Mouse (Mus musculus): ENCODE data around the gene Serpina3a. TPM values are rescaled to one million over a fixed set of nuclear protein-coding genes. Genes with fewer than 3 reads are reported as not detected.
A peak's percentile ranks its signal among the peaks of the same experiment; 100 is the strongest.
"Not testable (repeated sequence)": the region's sequence is repeated elsewhere in the genome, so short reads cannot be mapped to it uniquely, and the experiment has no call there.

Serpina3a gene
- total RNA-seq (2021) = not detected
- long read RNA-seq, experiment 1 = 0 reads
- long read RNA-seq, experiment 2 = 0 reads

DNA sequence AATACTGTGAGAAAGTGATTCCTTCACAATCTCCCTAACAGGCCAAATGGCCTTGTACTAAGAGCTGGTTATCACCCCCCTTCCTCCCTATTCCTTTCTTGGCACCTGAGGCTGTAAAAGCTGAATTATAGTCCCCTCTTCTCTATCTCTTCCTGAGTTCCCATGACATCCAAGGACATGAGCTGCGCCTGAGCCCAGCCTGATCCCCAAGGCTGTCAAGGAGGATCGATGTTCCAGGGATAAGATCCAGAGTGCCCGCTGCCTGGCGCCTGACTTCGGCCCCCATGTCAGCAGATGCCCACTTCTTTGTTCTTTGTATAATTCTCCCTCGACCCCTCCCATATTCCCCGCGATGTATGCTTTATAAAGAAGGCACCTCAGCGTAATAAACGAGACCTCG is at the start of gene Serpina3a:
TSS of gene Serpina3a (plus strand) at position 392 of the 400 bp plus-strand sequence.
- DNase-seq (ENCODE audit: low spot score in 2 of 2); intact Hi-C loops (cut with DNase I): not testable (repeated sequence)

DNA sequence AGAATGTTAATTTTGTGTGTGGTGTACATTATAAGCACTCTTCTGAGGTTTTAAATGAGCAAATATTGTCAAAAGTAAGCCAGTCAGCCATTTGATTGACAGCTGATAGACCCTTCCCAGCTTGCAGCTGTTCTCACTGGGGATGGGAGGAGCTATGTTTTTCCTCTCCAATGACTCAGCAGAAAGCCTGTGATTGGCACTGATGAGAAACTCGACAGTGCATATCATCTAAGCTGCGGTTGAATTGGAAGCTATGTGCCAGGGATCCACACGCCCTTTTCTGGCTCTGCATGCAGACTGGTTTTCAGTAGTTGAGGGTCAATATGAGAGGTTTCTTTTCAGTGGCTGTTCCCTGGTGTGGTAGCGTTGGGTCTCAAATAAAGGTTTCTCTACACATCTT is 48.0 kb upstream of the Serpina3a start:
- intact Hi-C loops (cut with DNase I) = no loop called here
- DNase-seq (ENCODE audit: low spot score in 2 of 2) = no peak

DNA sequence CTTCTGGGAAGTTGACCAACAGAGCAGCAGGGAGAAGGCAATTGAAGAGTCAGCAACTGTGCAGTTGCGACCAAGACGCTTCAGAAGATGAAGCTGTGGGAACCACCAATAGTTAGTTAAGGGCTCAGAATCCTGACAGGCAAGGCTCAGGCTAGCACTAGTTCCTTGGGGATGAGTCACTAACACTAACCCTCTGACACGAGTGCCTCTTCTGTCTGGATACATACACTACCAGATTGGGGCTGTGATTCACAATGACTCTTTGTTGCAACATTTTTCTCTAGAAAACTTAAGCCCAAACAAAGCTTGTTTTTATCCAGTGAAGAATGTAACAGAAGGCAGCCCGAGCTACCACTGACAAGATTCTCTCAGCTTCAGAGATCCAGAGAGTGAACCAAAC is 47.5 kb upstream of the Serpina3a start:
- no peak for DNase-seq (ENCODE audit: low spot score in 2 of 2)
- intact Hi-C loops (cut with DNase I) = loop anchor here (5.0 kb wide), 1 partner anchor 352 kb away; no protein-coding TSS in a partner anchor

DNA sequence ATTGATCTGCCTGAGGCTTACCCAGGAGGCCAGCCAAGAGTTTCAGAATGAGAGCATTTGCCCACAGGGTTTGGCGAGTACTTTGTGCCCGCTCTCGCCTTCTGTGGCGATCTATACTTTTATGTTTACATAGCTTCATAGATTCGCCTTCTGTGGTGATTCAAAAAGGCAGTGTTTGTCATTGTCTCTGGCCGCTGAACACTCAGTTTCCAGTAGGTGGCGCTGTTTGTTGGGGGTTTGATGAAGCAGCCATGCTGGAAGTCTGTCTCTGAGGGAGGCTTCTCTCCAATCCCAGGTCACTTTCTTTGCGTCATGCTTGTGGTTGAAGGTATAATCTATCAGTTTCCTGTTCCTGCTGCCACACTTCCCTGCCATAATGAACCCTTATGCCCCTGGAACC is 46.3 kb upstream of the Serpina3a start:
- DNase-seq (ENCODE audit: low spot score in 2 of 2) = peak; percentile 46 to 55
- intact Hi-C loops (cut with DNase I) = loop anchor here (5.0 kb wide), 1 partner anchor 351 kb away; no protein-coding TSS in a partner anchor

DNA sequence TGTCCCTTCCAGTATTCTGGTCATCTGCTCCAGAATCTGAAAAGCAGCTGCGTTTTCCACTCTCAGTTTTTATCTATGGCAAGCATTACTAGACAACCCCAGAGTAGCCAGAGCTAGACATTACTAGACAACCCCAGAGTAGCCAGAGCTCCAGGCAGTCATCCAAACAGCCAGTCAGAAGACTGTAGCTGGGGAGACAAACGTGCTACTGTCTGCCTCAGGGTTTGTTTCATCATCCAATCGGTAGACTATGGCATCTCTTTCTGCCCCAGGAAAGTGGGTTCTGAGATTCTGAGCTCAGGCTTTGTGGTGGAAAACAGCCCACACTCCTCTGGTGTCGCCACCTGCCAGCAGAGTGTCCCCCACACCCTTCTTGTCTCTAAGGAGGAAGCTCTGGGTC is 45.0 kb upstream of the Serpina3a start:
- peak; percentile 62 to 84 for DNase-seq (ENCODE audit: low spot score in 2 of 2)
- intact Hi-C loops (cut with DNase I) = loop anchor here (5.0 kb wide), 1 partner anchor 350 kb away; no protein-coding TSS in a partner anchor

DNA sequence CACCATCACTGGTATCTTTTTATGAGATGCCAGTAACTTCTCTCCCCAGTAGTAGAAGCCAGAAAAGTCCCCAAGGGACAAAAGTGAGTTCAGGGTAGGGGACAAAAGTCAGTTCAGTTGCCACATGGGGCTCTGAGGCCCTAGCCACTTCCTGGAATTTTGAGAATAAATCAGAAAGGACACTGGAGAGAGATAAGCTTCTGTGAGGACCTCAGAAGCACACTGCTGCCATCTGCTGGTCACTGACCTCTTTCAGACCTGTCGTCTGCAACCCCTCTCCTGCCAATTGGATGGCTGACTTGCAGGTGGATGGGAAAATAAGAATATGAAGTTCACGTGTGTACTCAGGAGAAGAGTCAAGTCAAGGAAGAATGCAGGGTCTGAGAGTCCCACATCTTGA is 42.9 kb upstream of the Serpina3a start:
- intact Hi-C loops (cut with DNase I) = loop anchor here (1.0 to 5.0 kb wide), 2 partner anchors 74 to 348 kb away; no protein-coding TSS in a partner anchor
- DNase-seq (ENCODE audit: low spot score in 2 of 2) = peak; percentile 82 to 89

DNA sequence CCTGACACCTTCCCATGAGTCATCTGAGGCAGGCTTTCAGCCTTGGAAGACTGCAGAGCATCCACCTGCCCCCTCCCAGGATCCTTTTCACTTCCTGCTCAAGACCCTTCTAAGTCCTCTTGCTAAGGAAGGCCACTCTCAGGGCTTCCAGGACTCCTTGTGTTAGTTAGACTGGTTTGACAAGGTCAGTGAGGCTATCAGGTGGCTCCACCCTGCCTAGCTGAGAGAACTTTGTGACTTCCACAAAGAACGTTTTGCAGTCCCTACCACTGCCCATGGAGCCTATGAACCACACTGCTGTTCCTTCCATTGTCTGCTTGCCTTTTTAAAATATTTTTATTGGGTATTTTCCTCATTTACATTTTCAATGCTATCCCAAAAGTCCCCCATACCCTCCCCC is 40.8 kb upstream of the Serpina3a start:
- no peak for DNase-seq (ENCODE audit: low spot score in 2 of 2)
- intact Hi-C loops (cut with DNase I) = no loop called here

DNA sequence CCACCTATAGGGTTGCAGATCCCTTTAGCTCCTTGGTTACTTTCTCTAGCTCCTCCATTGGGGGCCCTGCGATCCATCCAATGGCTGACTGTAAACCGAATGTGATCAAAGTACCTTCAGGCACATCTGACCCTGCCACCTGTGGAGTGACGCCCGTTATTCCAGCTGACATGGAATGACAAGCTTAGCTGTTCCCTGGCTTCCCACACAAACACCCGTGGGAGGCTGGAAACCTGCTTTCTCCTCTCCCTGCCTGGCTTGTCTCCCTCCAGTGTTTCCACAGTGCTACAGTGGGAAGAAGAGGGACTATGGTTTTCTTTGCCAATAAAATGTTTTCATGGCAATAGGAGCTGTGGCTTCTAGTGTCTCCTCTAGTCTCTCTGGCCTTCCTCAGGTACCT is 40.2 kb upstream of the Serpina3a start:
- intact Hi-C loops (cut with DNase I) = no loop called here
- DNase-seq (ENCODE audit: low spot score in 2 of 2) = peak; percentile 27 to 48

DNA sequence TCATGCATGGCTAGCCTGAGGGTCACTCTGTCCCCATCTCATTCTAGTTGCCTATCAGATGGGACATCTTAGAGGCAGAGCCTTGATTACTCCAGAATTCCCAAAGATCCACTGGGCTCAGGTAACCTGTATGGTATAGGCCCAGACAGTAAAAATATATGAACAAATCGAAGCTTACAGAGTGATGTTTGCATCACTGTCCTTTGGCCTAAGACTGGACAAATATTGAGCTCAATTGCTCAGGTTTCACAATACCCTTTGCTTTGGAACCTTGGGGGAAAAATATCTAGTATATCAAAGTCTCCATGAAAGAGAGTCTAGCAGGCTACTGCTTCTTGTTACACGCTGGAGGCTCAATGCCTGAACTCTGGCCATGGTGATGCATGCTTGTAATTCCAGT is 22.4 kb upstream of the Serpina3a start:
- intact Hi-C loops (cut with DNase I) = no loop called here
- DNase-seq (ENCODE audit: low spot score in 2 of 2) = no peak

DNA sequence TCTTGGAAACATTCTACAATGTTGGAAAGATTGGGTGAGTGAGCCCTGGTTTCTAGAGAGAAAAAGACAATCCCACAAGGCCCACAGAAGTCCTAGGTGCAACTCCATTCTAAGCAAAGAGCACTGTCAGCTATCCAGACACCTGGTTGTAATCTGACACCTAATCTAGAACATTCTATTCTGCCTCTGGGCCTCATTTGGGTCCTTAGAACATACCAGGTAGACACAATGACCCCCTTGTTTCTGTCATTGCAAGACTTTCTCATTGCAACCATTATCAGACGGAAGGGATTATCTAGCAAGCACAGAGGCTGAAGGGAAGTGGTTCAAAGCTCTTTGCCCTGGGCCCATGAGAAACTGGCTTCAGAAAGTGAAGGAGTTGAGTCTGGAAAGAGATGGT is 21.2 kb upstream of the Serpina3a start:
- intact Hi-C loops (cut with DNase I) = no loop called here
- DNase-seq (ENCODE audit: low spot score in 2 of 2) = no peak

DNA sequence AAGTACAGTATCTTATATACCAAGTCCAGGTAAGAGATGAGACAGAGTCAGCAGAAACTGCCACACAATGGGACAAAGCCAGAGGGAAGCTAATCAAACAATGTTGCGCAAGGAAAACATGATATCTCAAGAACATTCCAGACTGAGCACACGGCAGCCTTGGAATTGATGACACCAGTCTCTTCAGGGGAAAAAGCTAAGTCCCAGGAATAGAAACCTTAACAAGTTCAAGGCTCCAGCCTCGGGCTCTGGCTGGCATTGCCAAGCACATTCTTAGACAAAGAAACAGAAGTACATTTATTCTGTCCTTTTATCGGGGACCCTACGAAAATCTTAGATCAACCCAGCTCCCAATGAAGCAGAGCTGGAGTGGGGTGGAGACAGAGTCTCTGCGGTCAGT is 11.8 kb upstream of the Serpina3a start, which contains the start of gene Serpina5:
TSS of gene Serpina5 (plus strand) at position 346 of the 400 bp plus-strand sequence.
- no peak for DNase-seq (ENCODE audit: low spot score in 2 of 2)
- intact Hi-C loops (cut with DNase I) = no loop called here

DNA sequence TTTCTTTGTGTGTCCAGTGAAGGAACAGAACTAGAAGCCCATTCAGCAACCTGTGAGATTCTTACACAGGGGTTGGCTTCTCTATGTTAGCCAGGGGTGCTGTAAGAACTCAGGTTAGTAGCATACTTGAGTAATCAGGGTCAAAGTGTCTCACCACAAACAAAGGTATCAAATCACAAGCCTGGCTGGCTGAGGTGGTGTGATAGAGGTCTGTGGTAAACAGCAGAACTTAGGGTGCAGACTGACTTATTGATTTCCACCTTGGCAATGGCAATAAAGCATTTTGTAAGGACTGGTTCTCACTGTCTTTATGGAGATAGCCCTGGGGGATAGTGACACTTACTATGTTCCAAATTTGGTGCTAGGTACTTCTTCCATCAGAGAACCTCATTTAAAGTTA is 6.7 kb upstream of the Serpina3a start:
- no peak for DNase-seq (ENCODE audit: low spot score in 2 of 2)
- intact Hi-C loops (cut with DNase I) = no loop called here

DNA sequence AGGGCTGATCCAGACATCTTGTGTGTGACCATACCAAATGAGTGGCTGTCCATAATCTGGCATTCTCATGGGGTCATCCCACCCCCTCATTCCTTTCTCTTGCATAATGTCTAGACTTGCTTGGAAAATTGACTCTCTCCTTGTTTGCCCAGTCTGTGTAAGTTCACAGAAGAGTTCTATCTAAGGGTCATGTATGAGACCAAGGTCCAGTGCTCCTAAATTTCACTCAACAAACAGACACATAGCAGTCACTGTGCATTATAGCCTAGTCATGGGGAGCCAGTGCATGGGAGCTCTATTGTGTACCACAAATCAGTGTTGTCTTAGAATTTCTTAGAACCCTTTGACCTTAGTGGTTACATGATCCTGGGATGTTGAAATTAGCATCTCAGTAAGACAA is 5.6 kb upstream of the Serpina3a start:
- DNase-seq (ENCODE audit: low spot score in 2 of 2) = no peak
- intact Hi-C loops (cut with DNase I) = no loop called here

DNA sequence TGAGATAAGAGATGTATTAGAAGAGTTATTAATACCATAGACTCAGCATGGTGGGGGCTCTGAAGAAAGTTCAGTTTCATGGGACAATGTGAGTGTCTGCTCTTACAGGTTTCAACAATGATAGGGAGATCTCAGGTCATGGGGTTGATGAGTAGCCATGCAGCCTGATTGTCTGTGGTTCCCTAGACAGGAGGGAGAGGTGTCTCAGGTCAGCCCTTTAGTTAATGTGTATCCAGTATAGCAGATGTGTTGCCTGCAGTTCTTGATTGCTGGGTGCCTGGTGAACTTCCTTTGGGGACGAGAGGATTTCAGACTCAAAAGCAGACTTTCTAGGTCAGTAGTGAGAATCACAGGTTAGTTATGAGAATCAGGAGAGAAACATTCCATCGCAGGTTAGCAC is 4.0 kb upstream of the Serpina3a start:
- intact Hi-C loops (cut with DNase I) = no loop called here
- DNase-seq (ENCODE audit: low spot score in 2 of 2) = no peak

DNA sequence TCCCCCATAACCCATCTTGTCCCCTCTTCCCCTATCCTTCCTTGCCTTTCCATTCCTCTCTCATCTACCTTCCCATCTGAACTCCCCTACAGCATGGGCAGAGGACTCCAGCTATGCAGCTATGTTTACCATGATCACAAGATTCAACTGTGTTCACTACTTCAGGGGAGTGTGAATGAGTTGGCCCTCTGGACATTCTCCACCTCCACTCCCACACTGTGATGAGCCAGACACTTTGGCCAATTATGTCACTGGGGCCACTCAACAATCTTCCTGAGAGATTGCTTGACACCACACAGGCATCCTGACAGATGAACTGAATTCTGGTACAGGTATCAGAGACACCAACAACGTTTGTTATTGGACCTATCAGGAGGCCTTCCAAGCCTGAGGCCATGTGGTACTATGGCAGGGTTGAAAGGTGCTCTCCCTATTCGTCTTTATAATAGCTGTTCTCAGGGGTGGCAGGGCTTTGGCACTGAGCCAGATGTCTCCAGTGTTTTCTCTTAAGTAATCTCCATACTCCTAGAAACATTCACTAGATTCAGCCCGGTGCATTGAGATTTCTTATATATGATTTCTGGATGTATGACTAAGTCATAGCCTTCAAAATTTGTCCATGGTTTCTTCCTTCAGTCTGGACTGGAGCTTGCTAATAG is 2.5 kb downstream of the Serpina3a start:
- no peak for DNase-seq (ENCODE audit: low spot score in 2 of 2)
- intact Hi-C loops (cut with DNase I) = no loop called here

DNA sequence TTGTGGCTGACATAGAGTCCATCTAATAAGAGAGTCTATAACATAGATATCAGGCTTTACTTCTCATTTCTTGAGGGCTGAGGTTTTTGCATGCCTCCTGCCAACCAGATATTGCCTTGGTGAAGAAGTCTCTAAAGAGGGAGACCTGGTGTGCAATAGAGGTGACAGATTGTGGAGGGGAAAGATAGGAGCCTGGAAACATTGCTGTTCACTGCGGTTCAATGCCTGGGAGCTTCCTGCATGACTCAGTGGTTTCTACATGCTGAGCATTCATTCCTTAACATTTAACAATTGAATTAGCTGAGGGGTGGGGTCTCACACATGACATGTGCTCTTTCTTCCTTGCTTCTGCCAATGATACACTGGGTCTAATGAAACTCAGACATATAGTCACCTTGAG is 10.6 kb downstream of the Serpina3a start:
- intact Hi-C loops (cut with DNase I) = no loop called here

DNA sequence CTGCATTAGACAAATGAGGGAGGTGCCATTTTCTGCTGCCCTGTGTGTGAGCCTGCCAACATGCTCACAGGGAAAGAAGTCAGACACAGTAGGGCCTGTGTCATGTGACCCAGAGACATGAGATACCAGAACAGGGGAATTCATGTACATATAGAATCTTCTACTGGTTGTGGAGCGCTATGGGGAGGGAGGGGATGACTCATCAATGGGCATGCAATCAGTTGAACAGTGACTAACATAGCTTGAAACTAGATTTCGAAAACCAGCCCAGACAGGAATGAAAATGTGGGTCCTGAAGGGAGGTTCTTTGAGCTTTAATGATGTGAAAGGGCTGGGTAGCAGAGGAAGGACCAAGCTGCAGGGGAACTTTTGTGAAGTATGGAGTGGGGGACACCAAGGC is 11.5 kb downstream of the Serpina3a start:
- DNase-seq (ENCODE audit: low spot score in 2 of 2) = no peak
- intact Hi-C loops (cut with DNase I) = no loop called here

More for the DNA sequence above, 10.6 kb downstream of the Serpina3a start:
- DNase-seq (ENCODE audit: low spot score in 2 of 2) = no peak

DNA sequence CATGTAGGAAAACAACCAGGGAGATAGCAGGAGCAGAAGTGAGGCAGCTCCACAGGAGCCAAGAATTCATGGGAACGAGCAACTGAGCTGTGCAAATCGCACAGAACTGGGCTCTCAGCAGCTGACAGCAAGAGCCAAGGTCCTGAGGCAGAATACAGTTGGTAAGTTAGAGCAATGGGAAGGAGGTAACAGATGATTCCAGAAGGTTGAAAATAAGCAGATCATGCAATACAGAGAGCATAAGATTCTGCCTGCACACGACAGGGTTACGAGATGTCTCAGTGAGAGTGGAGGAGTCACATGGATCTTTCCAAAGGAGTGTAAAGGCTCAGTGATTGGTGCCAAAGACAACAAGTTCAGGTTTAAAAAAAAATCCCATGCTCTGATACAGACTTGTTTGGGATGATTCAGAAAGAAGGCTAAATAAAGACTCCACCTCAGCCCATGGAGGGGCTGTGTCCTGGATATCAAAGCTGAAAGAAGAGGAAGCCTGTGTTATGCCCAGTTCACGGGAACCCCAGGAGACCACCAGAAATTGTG is 12.6 kb downstream of the Serpina3a start:
- DNase-seq (ENCODE audit: low spot score in 2 of 2) = no peak
- intact Hi-C loops (cut with DNase I) = no loop called here

DNA sequence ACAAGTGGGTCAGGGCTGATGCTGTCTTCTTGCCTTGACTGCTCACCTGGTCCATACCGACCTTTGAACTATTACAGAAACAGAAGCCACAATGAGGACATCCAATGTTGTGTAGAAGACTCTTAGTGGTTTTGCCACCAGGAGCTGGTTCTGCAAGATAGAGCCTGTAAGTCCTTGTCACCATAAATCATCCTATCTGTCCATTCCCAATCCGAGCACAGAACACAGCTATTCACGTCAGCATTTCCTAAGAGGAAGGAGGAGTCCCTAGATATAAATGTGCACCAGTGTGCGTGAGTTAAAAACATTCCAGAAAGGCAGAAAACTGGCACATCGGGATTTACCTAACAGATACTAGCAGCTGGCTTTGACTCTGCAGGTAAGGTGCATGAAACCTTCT is 15.2 kb downstream of the Serpina3a start, which contains the start of gene Serpina3b:
TSS of gene Serpina3b (plus strand) at position 301 of the 400 bp plus-strand sequence.
- DNase-seq (ENCODE audit: low spot score in 2 of 2) = no peak
- intact Hi-C loops (cut with DNase I) = no loop called here

DNA sequence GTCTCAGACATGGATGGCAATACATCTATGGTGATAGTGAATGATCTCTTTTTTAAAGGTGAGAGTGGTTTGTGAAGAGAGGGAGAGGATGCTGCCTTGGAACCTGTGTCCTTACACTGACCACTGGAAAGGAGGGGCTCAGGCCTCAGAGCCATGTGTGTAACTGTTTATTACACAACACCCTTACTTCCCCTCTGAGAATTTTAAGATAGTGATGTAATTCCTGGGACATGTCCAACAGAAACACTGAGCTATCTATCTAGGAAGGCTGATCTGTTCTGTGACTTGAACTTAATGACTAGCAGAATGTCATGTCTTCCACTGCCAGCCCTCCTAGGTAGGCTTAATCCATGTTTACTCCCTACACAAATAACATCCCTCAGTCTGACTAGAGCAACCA is 18.5 kb downstream of the Serpina3a start:
- intact Hi-C loops (cut with DNase I) = no loop called here
- no peak for DNase-seq (ENCODE audit: low spot score in 2 of 2)

DNA sequence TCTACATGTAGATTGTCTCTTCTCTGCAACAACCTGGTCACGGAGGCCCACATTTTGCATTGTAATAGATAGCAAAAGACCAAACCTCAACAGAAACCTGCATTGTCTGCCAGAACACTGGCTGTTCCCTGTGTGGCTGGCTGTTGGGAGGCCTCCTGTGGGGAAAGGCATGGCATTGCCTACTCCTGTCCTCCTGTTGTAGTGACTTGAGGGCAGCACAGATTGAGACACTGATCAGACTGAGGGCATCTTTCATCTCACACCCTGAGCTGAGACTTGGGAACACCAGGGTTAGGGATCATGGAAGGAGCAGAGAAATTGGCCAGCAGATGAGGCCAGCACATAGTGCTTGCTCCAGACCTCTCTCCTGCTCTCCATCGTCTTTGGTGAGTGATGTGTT is 25.7 kb downstream of the Serpina3a start:
- no peak for DNase-seq (ENCODE audit: low spot score in 2 of 2)
- intact Hi-C loops (cut with DNase I) = no loop called here
